Mouse (Mus musculus): ENCODE measurements around the gene 4930433I11Rik. TPM values are rescaled to one million over a fixed set of nuclear protein-coding genes. Genes with fewer than 3 reads are reported as not detected.
"Not testable (repeated sequence)": the region's sequence is repeated elsewhere in the genome, so short reads cannot be mapped to it uniquely, and the experiment has no call there.

The 4930433I11Rik gene
- polyA plus RNA-seq (2012; rRNA removed): not detected in 2 replicates

GRCm38 (mm10) chr7:40987243-40987642 is at the start of gene 4930433I11Rik:
TSS of gene 4930433I11Rik (plus strand) at chr7:40987543.
- DNase-seq: no peak
- no peak within 1 kb of the TSS for H3K4me3 ChIP-seq (ENCODE audit: insufficient read depth, low read depth, low read length)
- WGBS: 86% methylated on average over 1 of the region's 1 CpGs
- no peaks in the 10 kb centered on the region for H3K4me1 ChIP-seq (ENCODE audit: control insufficient read depth, insufficient read depth, low read length)
- no peaks in the 10 kb centered on the region for H3K36me3 ChIP-seq (ENCODE audit: control insufficient read depth, insufficient read depth, low read length)
- H3K27ac ChIP-seq (ENCODE audit: insufficient read depth, low read depth, low read length): no peak within 1 kb of the TSS
- TF ChIP-seq POLR2A (IDR thresholded peaks at IDR 0.05; ENCODE audit: low read depth, low read length) (no peak), CTCF (conservative IDR thresholded peaks at IDR 0.05; ENCODE audit: insufficient read depth, insufficient read length, low read depth, low read length) (no peak)
- no peaks in the 10 kb centered on the region for H3K27me3 ChIP-seq (replicated peaks; ENCODE audit: control insufficient read depth, insufficient read depth, low read length)

- no peak for TF ChIP-seq CTCF (conservative IDR thresholded peaks at IDR 0.05; ENCODE audit: insufficient read depth, insufficient read length, low read depth, low read length)
- TF ChIP-seq POLR2A (IDR thresholded peaks at IDR 0.05; ENCODE audit: low read depth, low read length): no peak
Measured at GRCm38 (mm10) chr7:40939371-40939770, 48.0 kb upstream of the 4930433I11Rik start.

GRCm38 (mm10) chr7:40942233-40942935 is 45.0 kb upstream of the 4930433I11Rik start:
- Histone ChIP-seq H3K27me3 (replicated peaks; ENCODE audit: control insufficient read depth, insufficient read depth, low read length) (no peaks in the 10 kb centered on the region), H3K27ac (ENCODE audit: insufficient read depth, low read depth, low read length) (no peak overlapping the region), H3K4me1 (ENCODE audit: control insufficient read depth, insufficient read depth, low read length) (no peaks in the 10 kb centered on the region), H3K36me3 (ENCODE audit: control insufficient read depth, insufficient read depth, low read length) (no peaks in the 10 kb centered on the region), H3K4me3 (ENCODE audit: insufficient read depth, low read depth, low read length) (no peak overlapping the region)
- peak; percentile 16 for DNase-seq
- 51% methylated on average over 3 of the region's 3 CpGs for WGBS
- TF ChIP-seq CTCF (conservative IDR thresholded peaks at IDR 0.05; ENCODE audit: insufficient read depth, insufficient read length, low read depth, low read length) (peak; percentile 39; the same call in 1 of the 2 replicates), POLR2A (IDR thresholded peaks at IDR 0.05; ENCODE audit: low read depth, low read length) (no peak)

More at GRCm38 (mm10) chr7:40939371-40939770, 48.0 kb upstream of the 4930433I11Rik start:
- H3K4me1 ChIP-seq (ENCODE audit: control insufficient read depth, insufficient read depth, low read length): no peaks in the 10 kb centered on the region
- 72% methylated on average over 1 of the region's 1 CpGs for WGBS
- no peak overlapping the region for H3K27ac ChIP-seq (ENCODE audit: insufficient read depth, low read depth, low read length)
- no peak for DNase-seq
- H3K4me3 ChIP-seq (ENCODE audit: insufficient read depth, low read depth, low read length): no peak overlapping the region
- H3K27me3 ChIP-seq (replicated peaks; ENCODE audit: control insufficient read depth, insufficient read depth, low read length): no peaks in the 10 kb centered on the region
- H3K36me3 ChIP-seq (ENCODE audit: control insufficient read depth, insufficient read depth, low read length): no peaks in the 10 kb centered on the region

GRCm38 (mm10) chr7:41032419-41032818 is 45.1 kb downstream of the 4930433I11Rik start, which contains the start of gene Gm4884:
TSS of gene Gm4884 (plus strand) at chr7:41032719.
- H3K27me3 ChIP-seq (replicated peaks; ENCODE audit: control insufficient read depth, insufficient read depth, low read length); DNase-seq; H3K4me1 ChIP-seq (ENCODE audit: control insufficient read depth, insufficient read depth, low read length); H3K4me3 ChIP-seq (ENCODE audit: insufficient read depth, low read depth, low read length); H3K36me3 ChIP-seq (ENCODE audit: control insufficient read depth, insufficient read depth, low read length); H3K27ac ChIP-seq (ENCODE audit: insufficient read depth, low read depth, low read length): not testable (repeated sequence)
- WGBS: 95% methylated on average over 1 of the region's 1 CpGs

GRCm38 (mm10) chr7:41044058-41044457 is 56.7 kb downstream of the 4930433I11Rik start:
- DNase-seq; H3K27me3 ChIP-seq (replicated peaks; ENCODE audit: control insufficient read depth, insufficient read depth, low read length); H3K27ac ChIP-seq (ENCODE audit: insufficient read depth, low read depth, low read length); H3K36me3 ChIP-seq (ENCODE audit: control insufficient read depth, insufficient read depth, low read length); H3K4me3 ChIP-seq (ENCODE audit: insufficient read depth, low read depth, low read length); H3K4me1 ChIP-seq (ENCODE audit: control insufficient read depth, insufficient read depth, low read length): not testable (repeated sequence)
- 62% methylated on average over 3 of the region's 3 CpGs for WGBS

Other genes with a start within 250 kb of the 4930433I11Rik start
- gene Vstm2b, start 89.2 kb upstream of the 4930433I11Rik start, polyA plus RNA-seq (2012; rRNA removed): 2.6 and 3.0 TPM in 2 replicates
- gene Gm4884, start 45.2 kb downstream of the 4930433I11Rik start, polyA plus RNA-seq (2012; rRNA removed): not detected in 2 replicates
- not detected in 2 replicates for gene Gm5592, start 166.3 kb downstream of the 4930433I11Rik start, polyA plus RNA-seq (2012; rRNA removed)

Measured in kidney, adult 2 months (tissue).